Mouse (Mus musculus) embryonic fibroblast, embryonic 13.5 days (primary cell): ENCODE data around the gene Hnrnpul1.

Experiments
- CTCF ChIP-seq: IDR thresholded peaks from 2 replicates; pipeline ENCODE4 v1.5.1; 2011; ENCODE audit warnings: mild to moderate bottlenecking, control low read depth, low read length, moderate library complexity, borderline replicate concordance; ENCODE audit not compliant: insufficient read depth
- POLR2A ChIP-seq: IDR thresholded peaks from 2 replicates; pipeline ENCODE4 v1.6.1; 2011; ENCODE audit warnings: low read depth, mild to moderate bottlenecking, control low read depth, low read length, moderate library complexity

DNA sequence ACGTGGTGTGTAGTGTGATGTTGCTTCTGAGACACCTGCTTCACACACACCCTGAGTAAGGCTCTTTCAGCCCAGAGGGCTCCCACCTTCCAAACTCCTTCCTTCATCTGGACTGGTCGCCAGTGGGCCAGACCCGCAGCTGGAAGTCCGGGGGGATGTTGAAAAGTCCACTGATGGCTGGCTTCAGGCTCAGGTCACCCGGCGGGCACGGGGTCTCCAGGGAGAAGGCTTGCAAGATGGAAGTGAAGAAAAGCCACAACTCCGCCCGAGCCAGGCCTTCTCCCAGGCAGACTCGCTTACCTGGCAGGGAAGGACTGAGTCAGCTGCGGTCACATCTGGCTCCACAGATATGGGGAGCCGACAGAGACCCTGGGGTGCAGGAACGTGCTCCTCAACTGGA lies 48.9 kb upstream of the Hnrnpul1 start:
- TF ChIP-seq CTCF = no peak
- no peak for TF ChIP-seq POLR2A
